Mouse (Mus musculus) gastrocnemius, adult 2 months (tissue): Measurements from ENCODE around the gene Hist1h1t. TPM values are rescaled to one million over a fixed set of nuclear protein-coding genes. Genes with fewer than 3 reads are reported as not detected.
"Not testable (repeated sequence)": the region's sequence is repeated elsewhere in the genome, so short reads cannot be mapped to it uniquely, and the experiment has no call there.

Experiments used
- DNase-seq: peaks from one replicate; pipeline ENCODE4 v3.0.0; 2022
- H3K27ac ChIP-seq: fragments of 200-600 bp; 2 replicates; pipeline ENCODE4 v1.8.1; 2022; ENCODE audit warnings: mild to moderate bottlenecking
- H3K4me3 ChIP-seq: fragments of 200-600 bp; 2 replicates; pipeline ENCODE4 v1.8.1; 2022; ENCODE audit warnings: mild to moderate bottlenecking, moderate library complexity
- CTCF ChIP-seq: fragments of 200-600 bp; IDR thresholded peaks from 2 replicates; pipeline ENCODE4 v1.8.1; 2022; ENCODE audit warnings: antibody characterized with exemption, mild to moderate bottlenecking, moderate library complexity
- intact Hi-C: fragments of 180-260 bp; cut with DNase I; formaldehyde crosslinking; loops from one replicate; pipeline ENCODE4 v1.15.1; 2025
- total RNA-seq, 2 experiments: library from RNA; stranded (reverse); gene quantifications; 2 replicates each; pipeline ENCODE4 v1.2.3; 2021

The Hist1h1t gene
- total RNA-seq, 2 experiments from 2014 or later: not detected

- no peak overlapping the region for H3K4me3 ChIP-seq
- no peak for TF ChIP-seq CTCF
- DNase-seq: no peak
- no peak overlapping the region for H3K27ac ChIP-seq
- intact Hi-C loops: loop anchor here (10.0 kb wide), 3 partner anchors 47 to 1973 kb away; partner anchors contain the start of genes Hist1h1c, Hist1h2ai, Hist1h2bl and Hist1h3h
Measured at GRCm38 (mm10) chr13:23687907-23688306, 7.7 kb upstream of the Hist1h1t start.

DNA sequence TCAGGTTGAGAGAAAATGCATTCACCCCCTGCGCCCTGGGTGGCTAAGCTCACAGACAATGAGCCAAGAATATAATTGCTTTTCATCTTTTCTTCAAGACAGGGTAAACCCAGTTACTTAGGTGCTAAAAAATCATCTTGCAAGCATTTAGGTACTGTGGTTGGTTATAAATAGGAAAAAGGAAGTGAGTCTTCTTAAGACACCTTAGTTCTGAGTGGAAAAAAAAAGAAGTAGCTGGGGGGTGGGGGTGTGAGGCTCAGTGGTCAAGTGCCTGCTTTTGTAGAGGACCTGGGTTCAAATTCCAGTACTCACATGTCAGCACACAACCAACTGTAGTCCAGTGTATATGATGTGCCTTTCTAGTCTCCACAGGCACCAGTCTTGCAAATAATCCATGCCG is 6.7 kb upstream of the Hist1h1t start:
- intact Hi-C loops: loop anchor here (10.0 kb wide), 3 partner anchors 46 to 1974 kb away; partner anchors contain the start of genes Hist1h1c, Hist1h2ai, Hist1h2bl and Hist1h3h
- DNase-seq: no peak
- H3K4me3 ChIP-seq: no peak overlapping the region
- no peak overlapping the region for H3K27ac ChIP-seq
- TF ChIP-seq CTCF: no peak

DNA sequence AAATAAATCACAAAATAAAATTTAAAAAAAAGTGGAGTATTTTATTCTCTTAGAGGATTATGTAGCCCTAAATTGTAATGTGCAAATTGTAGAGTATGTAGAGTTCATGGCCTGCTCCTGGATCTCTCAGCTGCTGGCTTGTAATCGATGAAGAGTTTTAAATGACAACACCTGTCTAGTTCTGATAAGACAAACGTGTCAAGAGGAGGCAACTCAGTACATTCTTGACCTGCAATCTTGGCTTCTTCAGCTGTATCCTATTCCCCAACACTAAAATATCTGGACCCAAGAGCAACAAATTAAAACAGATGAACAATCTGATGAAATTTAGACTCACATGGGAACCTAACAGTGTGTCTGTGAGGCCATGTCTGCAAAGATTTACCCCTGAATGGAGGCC is 6.2 kb upstream of the Hist1h1t start:
- intact Hi-C loops: loop anchor here (10.0 kb wide), 3 partner anchors 45 to 1975 kb away; partner anchors contain the start of genes Hist1h1c, Hist1h2ai, Hist1h2bl and Hist1h3h
- no peak for TF ChIP-seq CTCF
- no peak overlapping the region for H3K27ac ChIP-seq
- no peak for DNase-seq
- H3K4me3 ChIP-seq: no peak overlapping the region

DNA sequence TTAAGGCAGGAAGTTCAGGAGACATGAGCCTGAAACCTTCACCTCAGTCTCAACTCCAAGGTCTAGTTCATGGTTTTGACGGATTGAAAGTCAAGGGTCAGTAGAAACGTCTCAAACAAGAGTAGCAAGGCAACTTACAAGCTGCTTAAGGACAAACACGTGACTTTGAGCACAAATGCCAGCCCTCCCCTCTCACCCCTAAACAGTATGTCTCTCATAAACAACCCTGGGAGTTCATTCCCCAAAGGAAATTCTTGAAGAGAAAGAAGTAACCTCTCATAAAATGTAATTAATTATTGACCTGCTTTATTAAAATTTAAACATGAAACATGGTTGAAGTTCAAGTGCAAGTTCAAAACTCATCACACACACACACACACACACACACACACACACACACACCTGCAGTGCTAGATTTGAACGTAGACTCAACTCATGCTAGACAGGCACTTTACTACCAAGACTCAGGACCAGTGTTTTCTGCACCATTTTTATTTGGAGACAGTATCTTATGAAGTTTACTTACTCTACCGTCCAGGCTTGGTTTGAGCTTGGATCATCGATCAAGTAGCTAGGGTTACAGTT is 1.7 kb upstream of the Hist1h1t start:
- TF ChIP-seq CTCF: no peak
- intact Hi-C loops: no loop called here
- Histone ChIP-seq H3K27ac (no peak overlapping the region), H3K4me3 (no peak overlapping the region)
- no peak for DNase-seq

DNA sequence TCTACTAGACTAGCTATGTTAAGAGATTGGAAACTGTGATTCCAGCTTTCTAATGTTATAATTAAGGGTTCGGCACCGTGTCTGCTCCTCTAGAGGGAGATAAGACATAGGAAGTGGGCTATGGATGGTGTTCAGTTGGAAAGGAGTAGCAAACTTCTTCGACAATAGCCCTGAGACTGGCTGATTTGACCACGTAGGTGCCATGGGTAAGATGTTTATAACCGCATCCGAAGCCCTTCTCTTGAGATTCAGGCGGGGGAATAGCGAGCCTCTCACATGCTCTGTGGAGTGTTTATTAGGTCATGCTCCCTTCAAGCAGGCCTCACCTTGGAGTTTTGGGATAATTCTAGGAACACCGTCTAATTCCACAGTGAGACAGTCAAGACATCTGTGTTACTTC is 658 bp upstream of the Hist1h1t start:
- DNase-seq: no peak
- H3K4me3 ChIP-seq: no peak overlapping the region
- intact Hi-C loops: loop anchor here (5.0 kb wide), 2 partner anchors 73 to 113 kb away; partner anchors contain the start of genes Hist1h1e, Hist1h2be and Hist1h4d
- no peak for TF ChIP-seq CTCF
- H3K27ac ChIP-seq: no peak overlapping the region

GRCm38 (mm10) chr13:23696061-23696474 is 454 bp downstream of the Hist1h1t start:
- H3K4me3 ChIP-seq: no peak overlapping the region
- H3K27ac ChIP-seq: no peak overlapping the region
- no peak for TF ChIP-seq CTCF
- intact Hi-C loops: loop anchor here (5.0 kb wide), 2 partner anchors 74 to 114 kb away; partner anchors contain the start of genes Hist1h1e, Hist1h2be and Hist1h4d
- DNase-seq: peak; percentile 24

DNA sequence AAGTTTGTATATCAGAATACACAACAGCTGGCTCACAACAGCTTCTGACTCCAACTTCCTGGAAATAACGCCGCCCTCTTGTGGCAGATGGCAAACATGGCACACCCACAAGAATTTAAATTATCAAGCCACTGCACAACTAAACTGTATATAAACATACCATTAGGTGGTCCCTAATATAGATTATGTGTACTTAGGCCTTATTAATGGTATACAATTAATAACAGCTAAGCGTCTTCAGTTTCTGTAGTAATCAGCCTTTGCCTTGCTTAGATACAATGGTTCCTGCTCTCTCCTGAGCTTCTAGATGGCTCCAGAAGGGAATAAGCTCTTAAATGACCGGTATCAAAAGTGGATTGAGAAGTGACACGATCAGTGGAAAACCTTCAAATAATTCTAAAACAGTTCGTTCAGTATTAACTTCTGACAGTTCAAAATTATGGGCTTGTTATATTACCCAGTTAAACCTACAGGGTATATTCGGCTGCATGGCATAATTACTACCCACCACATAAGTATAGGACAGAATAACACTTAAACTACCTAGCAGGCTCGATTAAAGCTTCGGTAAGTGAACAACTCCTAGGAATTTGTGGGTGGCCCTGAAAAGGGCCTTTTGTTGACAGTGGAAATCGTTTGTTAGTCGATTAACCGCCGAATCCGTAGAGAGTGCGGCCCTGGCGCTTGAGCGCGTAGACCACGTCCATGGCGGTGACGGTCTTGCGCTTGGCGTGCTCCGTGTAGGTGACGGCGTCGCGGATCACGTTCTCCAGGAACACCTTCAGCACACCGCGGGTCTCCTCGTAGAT is 2.1 kb downstream of the Hist1h1t start:
- H3K27ac ChIP-seq: peak overlapping the region; percentile 80
- TF ChIP-seq CTCF: peak; percentile 79
- intact Hi-C loops: loop anchor here (5.0 kb wide), 2 partner anchors 75 to 115 kb away; partner anchors contain the start of genes Hist1h1e, Hist1h2be and Hist1h4d
- DNase-seq: peak; percentile 49
- peak overlapping the region; percentile 78 for H3K4me3 ChIP-seq

DNA sequence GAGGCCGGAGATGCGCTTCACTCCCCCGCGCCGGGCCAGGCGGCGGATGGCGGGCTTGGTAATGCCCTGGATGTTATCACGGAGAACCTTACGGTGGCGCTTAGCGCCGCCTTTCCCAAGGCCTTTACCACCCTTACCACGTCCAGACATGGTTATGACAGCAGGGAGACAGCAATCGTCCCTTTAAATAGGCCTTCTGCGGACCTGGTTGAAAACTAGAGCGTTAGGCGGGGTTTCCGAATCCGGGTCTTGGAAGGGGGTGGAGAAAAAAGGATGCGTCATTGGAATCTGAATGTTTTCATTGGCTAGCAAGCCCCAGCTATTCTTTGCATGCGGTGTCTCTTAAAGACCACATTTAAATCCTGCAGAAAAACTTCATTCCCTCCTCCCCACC is 2.7 kb downstream of the Hist1h1t start, which contains the start of gene Hist1h4c:
Hist1h4c (minus strand) TSS at position 155 of the 394 bp plus-strand sequence.
- TF ChIP-seq CTCF: peak; percentile 14; the same call in 1 of the 2 replicates
- peak; percentile 97 for DNase-seq
- intact Hi-C loops: loop anchor here (5.0 kb wide), 2 partner anchors 76 to 116 kb away; partner anchors contain the start of genes Hist1h1e, Hist1h2be and Hist1h4d
- peak within 1 kb of the TSS; percentile 78 for H3K4me3 ChIP-seq
- H3K27ac ChIP-seq: peak within 1 kb of the TSS; percentile 80

DNA sequence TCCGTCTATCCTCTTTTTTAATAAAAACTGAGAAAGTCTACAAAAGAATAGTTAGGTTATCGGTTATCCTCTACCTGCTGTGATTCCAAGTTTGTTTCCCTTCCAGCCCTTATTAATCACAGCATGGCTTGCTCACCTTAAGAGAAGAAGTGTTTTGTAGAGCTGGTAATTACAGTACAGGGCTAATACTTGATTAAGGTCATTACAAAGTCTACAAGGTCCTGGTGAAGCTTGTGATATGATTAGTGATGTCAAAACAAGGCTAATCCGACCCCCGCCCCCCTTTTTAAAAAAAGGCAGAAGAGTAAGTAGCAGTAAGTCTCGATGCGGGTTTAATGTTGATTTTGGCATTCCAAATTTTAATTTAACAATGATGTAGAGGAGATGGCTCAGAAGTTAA is 3.4 kb downstream of the Hist1h1t start:
- DNase-seq: no peak
- peak overlapping the region; percentile 78; the same call in 1 of the 2 replicates for H3K4me3 ChIP-seq
- TF ChIP-seq CTCF: no peak
- intact Hi-C loops: loop anchor here (5.0 kb wide), 2 partner anchors 77 to 117 kb away; partner anchors contain the start of genes Hist1h1e, Hist1h2be and Hist1h4d
- H3K27ac ChIP-seq: peak overlapping the region; percentile 80

GRCm38 (mm10) chr13:23699767-23700166 is 4.2 kb downstream of the Hist1h1t start:
- H3K27ac ChIP-seq: no peak overlapping the region
- no peak for DNase-seq
- TF ChIP-seq CTCF: peak; percentile 6; the same call in 1 of the 2 replicates
- intact Hi-C loops: loop anchor here (5.0 kb wide), 2 partner anchors 77 to 117 kb away; partner anchors contain the start of genes Hist1h1e, Hist1h2be and Hist1h4d
- no peak overlapping the region for H3K4me3 ChIP-seq

DNA sequence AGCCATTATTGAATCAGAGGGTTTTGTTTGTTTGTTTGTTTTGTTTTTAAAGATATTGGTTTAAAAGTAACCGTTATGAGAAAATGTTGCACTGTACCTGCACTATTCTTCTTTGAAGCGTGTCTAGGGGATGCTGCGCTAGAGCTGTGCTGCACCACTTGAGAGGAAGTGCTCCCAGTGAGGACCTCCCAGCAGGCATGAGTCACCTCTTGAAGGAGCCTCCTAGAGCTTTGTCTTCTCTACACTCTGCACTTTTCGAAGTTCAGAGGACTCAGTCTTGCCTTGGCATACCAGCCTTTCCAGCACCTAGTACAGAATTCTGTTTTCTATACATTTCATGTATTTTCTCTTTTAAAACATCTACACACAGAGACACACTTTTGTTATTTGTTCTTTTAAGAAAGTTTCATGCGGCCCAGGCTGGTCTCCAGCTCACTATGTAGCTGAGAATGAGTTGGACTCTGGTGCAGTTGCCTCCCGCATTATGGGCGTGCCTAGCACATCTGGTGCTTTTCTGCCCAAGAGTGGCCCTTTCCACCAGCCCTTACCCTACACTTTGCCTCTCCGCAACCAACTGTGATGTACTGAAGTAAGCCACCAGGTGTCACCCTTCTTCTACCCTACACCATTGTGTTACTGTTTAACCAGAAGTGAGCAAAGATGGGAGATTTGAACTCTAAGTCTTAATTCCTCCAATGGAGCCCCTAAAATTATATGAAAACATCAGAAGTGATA is 5.3 kb downstream of the Hist1h1t start:
- H3K4me3 ChIP-seq: no peak overlapping the region
- TF ChIP-seq CTCF: peak; percentile 94
- intact Hi-C loops: loop anchor here (1.0 kb wide), 1 partner anchor 31 kb away; no protein-coding TSS in a partner anchor
- H3K27ac ChIP-seq: no peak overlapping the region
- peak; percentile 70 for DNase-seq

- TF ChIP-seq CTCF: no peak
- Histone ChIP-seq H3K27ac (no peak overlapping the region; the same call in 1 of the 2 replicates), H3K4me3 (no peak overlapping the region)
- no peak for DNase-seq
- intact Hi-C loops: no loop called here
Measured at GRCm38 (mm10) chr13:23702220-23702619, 6.6 kb downstream of the Hist1h1t start.

DNA sequence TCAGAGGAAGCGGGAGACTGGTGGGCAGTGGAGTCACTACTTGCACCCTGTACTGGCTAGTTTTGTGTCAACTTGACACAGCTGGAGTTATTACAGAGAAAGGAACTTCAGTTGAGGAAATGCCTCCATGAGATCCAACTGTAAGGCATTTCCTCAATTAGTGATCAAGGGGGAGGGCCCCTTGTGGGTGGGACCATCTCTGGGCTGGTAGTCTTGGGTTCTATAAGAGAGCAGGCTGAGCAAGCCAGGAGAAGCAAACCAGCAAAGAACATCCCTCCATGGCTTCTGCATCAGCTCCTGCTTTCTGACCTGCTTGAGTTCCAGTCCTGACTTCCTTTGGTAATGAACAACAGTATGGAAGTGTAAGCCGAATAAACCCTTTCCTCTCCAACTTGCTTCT is 7.2 kb downstream of the Hist1h1t start:
- H3K27ac ChIP-seq: peak overlapping the region; percentile 49; the same call in 1 of the 2 replicates
- intact Hi-C loops, H3K4me3 ChIP-seq, DNase-seq: not testable (repeated sequence)
